In genomic region chr19:23523711-23524110, GRCm38 (mm10) we compare ENCODE assay signal across 8 mouse cellular contexts.
DNase-seq lines count a peak whose midpoint lies in the region.

No protein-coding gene starts in this region.

- DNase-seq in CD4-positive helper T cell, adult 2 months (ENCODE audit: low read depth, low spot score) = peak; percentile 22
- DNase-seq in R1 (ENCODE audit: low read depth, low spot score) = peak; percentile 62
- peak; percentile 88 to 91 for DNase-seq in cerebellum, postnatal 10 days
- DNase-seq in gastrocnemius, postnatal 10 days = peak; percentile 80
- DNase-seq in kidney, postnatal 36 days = peak; percentile 54 to 86
- DNase-seq in lung, adult 18-20 months = peak; percentile 52 to 61
- DNase-seq in right cerebral cortex, adult 2 months (ENCODE audit: low spot score in 2 of 2) = peak; percentile 84 to 85
- peak; percentile 71 for DNase-seq in urinary bladder, postnatal 25 days (ENCODE audit: low spot score)

Comparison
In these comparisons a context has a peak if more than half of its experiments do, and no peak if none do; other contexts are left out.
1. Peak in every context shown above with its lines: DNase-seq.
2. DNase-seq: peak in every context shown above with its lines; median percentile 90 in cerebellum, postnatal 10 days; 84 in right cerebral cortex, adult 2 months; 80 in gastrocnemius, postnatal 10 days; 71 in urinary bladder, postnatal 25 days; 70 in kidney, postnatal 36 days; 62 in R1; 56 in lung, adult 18-20 months; 22 in CD4-positive helper T cell, adult 2 months.